In genomic region chr13:44581947-44582766, GRCm38 (mm10) we compare ENCODE assay signal across 9 mouse cellular contexts.
DNase-seq lines count a peak whose midpoint lies in the region; ATAC-seq and TF ChIP-seq lines count a peak whose summit lies in the region.
"Had no signal": no experiment of that assay in that cellular context is flagged by ENCODE, and none has a peak within 500 bp of the region (broad histone marks: within the 10 kb centered on the region; RNA-seq: fewer than 3 reads in every experiment).

No protein-coding gene starts in this region.

- no peaks in the 10 kb centered on the region for H3K27me3 ChIP-seq in heart, embryonic 16.5 days (ENCODE audit: control insufficient read depth, insufficient read depth, low read length)
- no peaks in the 10 kb centered on the region for H3K27me3 ChIP-seq in liver, postnatal 0 days (ENCODE audit: insufficient read depth, low read length)

- H3K4me1 ChIP-seq in brown adipose tissue, adult 24 weeks (ENCODE audit: control insufficient read depth, insufficient read depth, insufficient read length, low read length) = peaks cover 19% of the 10 kb centered on the region
- H3K4me1 ChIP-seq in heart, embryonic 16.5 days (ENCODE audit: control insufficient read depth, insufficient read depth, low read length) = peaks cover 21% of the 10 kb centered on the region
- peaks cover 3% of the 10 kb centered on the region; the same call in 1 of the 2 replicates for H3K4me1 ChIP-seq in liver, postnatal 0 days (ENCODE audit: insufficient read depth)

- DNase-seq in A20 (ENCODE audit: low read depth, low spot score) = peak; percentile 52
- no peak for DNase-seq in liver, postnatal 0 days
- DNase-seq in left cerebral cortex, adult 11 months (ENCODE audit: low spot score) = no peak
- no peak for DNase-seq in urinary bladder, postnatal 4 days (ENCODE audit: low spot score in 2 of 2)
- DNase-seq in kidney, postnatal 36 days = no peak
- no peak for DNase-seq in urinary bladder, adult 2 months (ENCODE audit: low spot score)

- 26% methylated on average over 23 of the region's 23 CpGs for WGBS in heart, embryonic 16.5 days
- 25% methylated on average over 23 of the region's 23 CpGs for WGBS in liver, postnatal 0 days (ENCODE audit: insufficient replicate concordance)

- no peak overlapping the region for H3K4me3 ChIP-seq in brown adipose tissue, adult 24 weeks (ENCODE audit: insufficient read depth, low read depth, low read length)
- H3K4me3 ChIP-seq in heart, embryonic 16.5 days (ENCODE audit: low read length) = peak overlapping the region; percentile 27
- no peak overlapping the region for H3K4me3 ChIP-seq in liver, postnatal 0 days (ENCODE audit: low read depth, low read length)
- H3K4me3 ChIP-seq: erythroblast, embryonic 14.5 days had no signal

- no peaks in the 10 kb centered on the region for H3K36me3 ChIP-seq in heart, embryonic 16.5 days (ENCODE audit: control insufficient read depth, insufficient read depth)
- no peaks in the 10 kb centered on the region for H3K36me3 ChIP-seq in liver, postnatal 0 days (replicated peaks; ENCODE audit: insufficient read depth, low read length)

- TF ChIP-seq CTCF in liver, postnatal 0 days (IDR thresholded peaks at IDR 0.05; ENCODE audit: low read depth) = no peak

- peak; percentile 42; the same call in 1 of the 2 replicates for ATAC-seq in heart, embryonic 16.5 days (replicated peaks; ENCODE audit: extremely low read depth, insufficient read depth, low FRiP score)
- ATAC-seq in liver, postnatal 0 days = no peak

- H3K4me2 ChIP-seq in heart, embryonic 16.5 days (ENCODE audit: low read depth, low read length) = peak overlapping the region; percentile 59
- peak overlapping the region; percentile 44 for H3K4me2 ChIP-seq in liver, postnatal 0 days (ENCODE audit: low read depth, low read length)

- TF ChIP-seq EP300 in liver, postnatal 0 days (IDR thresholded peaks at IDR 0.05; ENCODE audit: low read depth) = no peak

- H3K9me3 ChIP-seq in heart, embryonic 16.5 days (replicated peaks; ENCODE audit: control insufficient read depth, low read length) = peaks cover 5% of the 10 kb centered on the region
- H3K9me3 ChIP-seq in liver, postnatal 0 days (ENCODE audit: low read length) = peaks cover 3% of the 10 kb centered on the region; the same call in 1 of the 2 replicates

- H3K9ac ChIP-seq in heart, embryonic 16.5 days (ENCODE audit: low read length) = peak overlapping the region; percentile 45; the same call in 1 of the 2 replicates
- H3K9ac ChIP-seq in liver, postnatal 0 days (replicated peaks) = no peak overlapping the region; the same call in 1 of the 2 replicates

- 0 out of 2 replicates have a peak overlapping the region, but pooled peaks have one; percentile 11 for H3K27ac ChIP-seq in brown adipose tissue, adult 24 weeks (replicated peaks; ENCODE audit: low read depth, low read length)
- H3K27ac ChIP-seq in heart, embryonic 16.5 days (ENCODE audit: low read length) = peak overlapping the region; percentile 80
- no peak overlapping the region for H3K27ac ChIP-seq in liver, postnatal 0 days (ENCODE audit: low read depth)
